Mouse (Mus musculus): ENCODE data around the gene Nin. TPM values are rescaled to one million over a fixed set of nuclear protein-coding genes. Genes with fewer than 3 reads are reported as not detected.
A peak's percentile ranks its signal among the peaks of the same experiment; 100 is the strongest.

Gene Nin
- total RNA-seq, 2 experiments from 2014 or later, result 21.8 to 26.1 TPM

- intact Hi-C loops (cut with DNase I), result no loop called here
- DNase-seq, result no peak
Measured at GRCm38 (mm10) chr12:70129105-70129504, 15.6 kb upstream of the Nin start.

GRCm38 (mm10) chr12:70126626-70127025, 13.1 kb upstream of the Nin start:
- no peak for DNase-seq
- intact Hi-C loops (cut with DNase I), result no loop called here

GRCm38 (mm10) chr12:70119552-70119951, 6.0 kb upstream of the Nin start:
- intact Hi-C loops (cut with DNase I), result no loop called here
- DNase-seq, result no peak

GRCm38 (mm10) chr12:70118721-70119345, 5.3 kb upstream of the Nin start:
- intact Hi-C loops (cut with DNase I), result no loop called here
- no peak for DNase-seq

- DNase-seq, result no peak
- intact Hi-C loops (cut with DNase I), result no loop called here
Measured at GRCm38 (mm10) chr12:70117146-70117545, 3.6 kb upstream of the Nin start.

GRCm38 (mm10) chr12:70112090-70112383, 1.5 kb downstream of the Nin start:
- intact Hi-C loops (cut with DNase I), result loop anchor here (5.0 kb wide), 1 partner anchor 35 kb away; no protein-coding TSS in a partner anchor

GRCm38 (mm10) chr12:70111367-70112089, 2.0 kb downstream of the Nin start:
- intact Hi-C loops (cut with DNase I), result loop anchor here (5.0 kb wide), 1 partner anchor 36 kb away; no protein-coding TSS in a partner anchor

More at GRCm38 (mm10) chr12:70112090-70112383, 1.5 kb downstream of the Nin start:
- no peak for DNase-seq

GRCm38 (mm10) chr12:70111117-70111366, 2.5 kb downstream of the Nin start:
- intact Hi-C loops (cut with DNase I), result loop anchor here (5.0 kb wide), 1 partner anchor 36 kb away; no protein-coding TSS in a partner anchor
- no peak for DNase-seq

More at GRCm38 (mm10) chr12:70111367-70112089, 2.0 kb downstream of the Nin start:
- peak; percentile 86 to 89 for DNase-seq

GRCm38 (mm10) chr12:70110375-70111116, 3.0 kb downstream of the Nin start:
- intact Hi-C loops (cut with DNase I), result loop anchor here (5.0 kb wide), 1 partner anchor 37 kb away; no protein-coding TSS in a partner anchor
- no peak for DNase-seq

GRCm38 (mm10) chr12:70109921-70110320, 3.6 kb downstream of the Nin start:
- DNase-seq, result peak in 1 of 2 experiments; percentile 20
- intact Hi-C loops (cut with DNase I), result loop anchor here (5.0 kb wide), 2 partner anchors 37 to 43 kb away; no protein-coding TSS in a partner anchor

- intact Hi-C loops (cut with DNase I), result loop anchor here (5.0 kb wide), 1 partner anchor 41 kb away; no protein-coding TSS in a partner anchor
- no peak for DNase-seq
Measured at GRCm38 (mm10) chr12:70108104-70108503, 5.4 kb downstream of the Nin start.

- intact Hi-C loops (cut with DNase I), result loop anchor here (5.0 kb wide), 1 partner anchor 39 kb away; no protein-coding TSS in a partner anchor
- DNase-seq, result no peak
Measured at GRCm38 (mm10) chr12:70106508-70106907, 7.0 kb downstream of the Nin start.

- DNase-seq, result no peak
- intact Hi-C loops (cut with DNase I), result loop anchor here (5.0 kb wide), 1 partner anchor 39 kb away; no protein-coding TSS in a partner anchor
Measured at GRCm38 (mm10) chr12:70105885-70106284, 7.6 kb downstream of the Nin start.

- intact Hi-C loops (cut with DNase I), result loop anchor here (5.0 kb wide), 1 partner anchor 38 kb away; no protein-coding TSS in a partner anchor
- DNase-seq, result no peak
Measured at GRCm38 (mm10) chr12:70104776-70105420, 8.6 kb downstream of the Nin start.

- no peak for DNase-seq
- intact Hi-C loops (cut with DNase I), result no loop called here
Measured at GRCm38 (mm10) chr12:70104199-70104598, 9.3 kb downstream of the Nin start.

- no peak for DNase-seq
- intact Hi-C loops (cut with DNase I), result no loop called here
Measured at GRCm38 (mm10) chr12:70103257-70103656, 10.3 kb downstream of the Nin start.

- intact Hi-C loops (cut with DNase I), result no loop called here
Measured at GRCm38 (mm10) chr12:70102426-70102825, 11.1 kb downstream of the Nin start.

GRCm38 (mm10) chr12:70101823-70102222, 11.7 kb downstream of the Nin start:
- DNase-seq, result no peak
- intact Hi-C loops (cut with DNase I), result no loop called here

More at GRCm38 (mm10) chr12:70102426-70102825, 11.1 kb downstream of the Nin start:
- no peak for DNase-seq

GRCm38 (mm10) chr12:70097901-70098300, 15.6 kb downstream of the Nin start:
- intact Hi-C loops (cut with DNase I), result no loop called here
- DNase-seq, result no peak

- no peak for DNase-seq
- intact Hi-C loops (cut with DNase I), result no loop called here
Measured at GRCm38 (mm10) chr12:70097316-70097715, 16.2 kb downstream of the Nin start.

Measured in heart, postnatal 14 days (tissue).